Mouse (Mus musculus): ENCODE data around the gene Pank1.

Gene Pank1

DNA sequence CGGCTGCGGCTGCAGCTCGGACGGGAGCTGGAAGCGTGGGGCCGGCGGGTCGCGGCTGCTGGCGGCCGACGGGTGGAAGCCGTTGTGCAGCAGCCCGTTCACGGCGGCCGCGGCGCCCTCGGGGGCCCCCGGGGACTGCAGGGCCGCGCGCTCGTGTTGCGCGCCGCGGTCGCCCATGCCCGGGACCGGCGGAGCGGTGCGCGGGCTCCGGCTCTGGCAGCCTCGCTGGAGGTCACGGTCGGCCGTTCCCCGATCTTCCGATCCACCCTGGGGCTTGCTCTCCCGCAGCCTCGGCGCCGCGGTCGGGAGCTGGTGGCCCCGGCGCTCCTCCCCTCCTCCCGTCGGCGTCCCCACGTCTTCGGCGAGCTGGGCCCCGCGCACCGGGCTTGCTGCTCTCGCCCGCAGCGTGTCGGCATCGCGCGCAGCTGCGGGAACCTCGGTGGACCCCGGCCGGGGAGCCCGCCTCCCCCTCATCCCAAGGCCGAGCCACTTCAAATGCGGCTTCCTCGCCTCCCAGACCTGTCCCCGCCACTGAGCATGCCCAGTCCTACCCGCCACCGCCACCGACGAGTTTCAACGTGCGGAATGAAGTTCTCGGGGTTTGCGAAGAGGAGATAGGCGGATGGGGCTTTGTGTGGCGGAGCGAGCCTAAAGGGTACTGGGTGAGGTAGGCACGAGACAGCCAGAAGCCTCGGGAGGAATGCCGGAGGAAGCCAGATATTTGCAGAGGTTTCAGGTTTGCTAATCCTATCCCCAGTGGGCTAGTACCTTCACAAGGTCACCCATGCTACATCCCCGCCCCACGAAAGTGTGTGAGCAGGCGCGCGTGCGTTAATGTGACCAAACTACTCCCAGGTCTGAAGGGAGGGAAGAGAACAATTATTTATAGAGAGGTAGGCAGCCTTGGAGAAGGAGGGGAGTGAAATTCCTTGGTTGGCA, at the start of gene Pank1:
Gene Pank1, minus strand, starts transcription at position 853 of the 939 bp plus-strand sequence.
- peak; percentile 84 for DNase-seq

DNA sequence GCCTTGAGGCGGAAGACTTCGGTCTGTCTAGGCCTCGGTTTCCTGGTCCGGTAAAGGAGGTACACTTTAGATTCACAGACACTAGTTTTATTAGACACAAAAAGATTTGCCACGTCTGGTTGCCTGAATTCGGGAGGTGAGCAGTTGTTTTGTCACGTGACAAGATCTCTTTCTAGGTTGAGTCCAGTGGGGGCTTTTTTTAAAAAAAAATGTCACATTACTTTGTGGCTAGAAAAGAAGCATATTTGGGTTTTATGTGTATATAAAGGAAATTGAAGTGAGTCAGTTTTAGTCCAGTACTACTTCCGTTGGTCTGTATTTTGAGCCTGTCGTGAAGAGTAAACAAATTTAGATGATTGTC, 43.3 kb upstream of the Pank1 start:
- DNase-seq: no peak

DNA sequence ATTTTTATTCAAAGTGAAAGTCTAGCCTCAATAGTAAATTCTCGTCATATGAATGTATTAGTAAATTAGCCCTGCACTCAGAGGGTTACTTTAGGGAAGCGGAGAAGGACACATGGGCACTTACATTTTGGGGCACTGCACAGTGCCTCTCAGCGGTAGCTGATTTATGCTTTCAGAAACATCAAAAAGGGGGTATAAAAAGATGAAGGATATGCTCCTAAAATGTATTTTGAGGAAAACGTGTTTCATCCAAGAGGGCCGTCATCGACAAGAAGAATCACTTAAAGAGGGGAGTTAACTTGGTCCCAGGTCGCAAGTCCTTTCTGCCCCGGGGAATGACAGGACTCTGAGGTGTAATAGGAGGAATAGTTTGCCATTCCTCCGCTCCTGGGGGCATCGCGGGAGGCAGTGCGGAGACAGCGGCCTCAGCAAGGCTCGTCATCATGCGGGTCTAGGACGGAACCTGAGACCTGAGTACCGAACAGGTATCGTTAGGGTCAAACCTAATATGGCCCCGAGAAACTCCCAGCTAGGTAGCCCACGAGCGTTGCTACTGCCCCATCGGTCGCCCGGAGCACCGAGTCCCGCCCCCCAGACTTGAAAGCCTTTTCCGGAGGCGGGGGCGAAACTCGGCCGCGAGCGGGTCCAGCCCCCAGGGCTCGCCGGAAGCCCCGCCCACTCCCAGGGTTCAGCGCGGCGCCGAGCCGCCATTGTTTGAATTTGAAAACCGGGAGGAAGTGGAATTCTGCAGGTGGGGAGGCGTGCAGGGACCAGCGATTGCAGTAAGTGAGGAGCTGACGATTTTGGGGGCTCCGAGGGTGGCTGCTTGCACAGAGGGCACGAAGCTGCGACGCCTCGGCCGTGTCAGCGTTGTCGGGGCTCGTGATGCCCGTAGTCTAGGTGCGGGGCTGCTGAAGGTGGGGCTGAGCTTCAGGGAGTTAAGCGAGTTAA, 42.7 kb upstream of the Pank1 start, which contains the start of gene Kif20b:
Gene Kif20b, plus strand, starts transcription at position 710 of the 951 bp plus-strand sequence.
- peak; percentile 90 for DNase-seq

DNA sequence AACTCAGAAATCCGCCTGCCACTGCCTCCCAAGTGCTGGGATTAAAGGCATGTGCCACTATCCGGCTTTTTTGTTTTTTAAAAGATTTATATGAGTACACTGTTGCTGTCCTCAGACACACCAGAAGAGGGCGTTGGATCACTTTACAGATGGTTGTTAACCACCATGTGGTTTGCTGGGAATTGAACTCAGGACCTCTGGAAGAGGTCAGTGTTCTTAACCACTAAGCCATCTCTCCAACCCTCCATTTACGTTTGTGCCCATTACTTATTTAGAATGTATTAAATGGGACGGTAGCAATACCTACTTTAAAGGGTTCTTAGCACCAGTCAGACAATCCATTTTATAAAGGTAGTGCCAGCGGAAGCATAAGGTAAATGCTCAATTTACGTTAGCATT, 42.0 kb upstream of the Pank1 start:
- DNase-seq: no peak

DNA sequence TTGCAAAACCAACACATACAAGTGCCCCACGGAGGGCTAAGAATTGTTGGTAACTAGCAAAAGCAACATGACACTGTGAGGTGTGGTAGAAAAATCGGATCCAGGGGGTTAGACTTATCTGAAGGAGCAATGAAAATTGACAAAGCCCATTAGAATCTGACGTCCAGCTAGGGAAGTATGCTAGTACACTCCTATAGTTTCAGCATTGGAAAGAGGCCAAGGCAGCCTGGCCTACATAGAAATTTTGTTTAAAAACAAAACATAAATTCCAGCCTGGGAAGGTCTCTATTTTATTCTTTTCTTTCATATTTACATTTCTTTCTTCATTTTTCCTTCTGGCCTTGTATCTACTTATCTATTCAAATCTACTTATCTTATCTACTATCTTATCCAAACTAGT, 41.3 kb upstream of the Pank1 start:
- no peak for DNase-seq

DNA sequence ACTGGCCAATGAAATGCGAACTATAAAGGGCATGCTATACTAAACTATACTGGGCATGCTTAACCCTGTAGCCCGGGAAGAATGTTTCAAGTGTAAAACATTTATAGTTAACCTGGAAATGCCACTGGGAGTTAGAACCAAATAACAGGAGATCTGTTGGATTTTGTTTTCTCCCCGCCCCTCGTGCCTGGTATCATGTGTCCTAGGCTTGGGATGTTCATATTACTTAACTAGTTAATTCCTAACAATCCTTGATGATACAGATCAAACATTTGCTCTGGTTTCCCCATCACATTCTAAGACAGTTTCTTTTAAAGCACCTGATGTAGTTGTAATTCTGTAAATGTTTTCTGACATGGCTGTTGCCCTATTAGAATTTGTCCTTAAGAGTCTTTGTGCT, 40.8 kb upstream of the Pank1 start:
- DNase-seq: no peak

DNA sequence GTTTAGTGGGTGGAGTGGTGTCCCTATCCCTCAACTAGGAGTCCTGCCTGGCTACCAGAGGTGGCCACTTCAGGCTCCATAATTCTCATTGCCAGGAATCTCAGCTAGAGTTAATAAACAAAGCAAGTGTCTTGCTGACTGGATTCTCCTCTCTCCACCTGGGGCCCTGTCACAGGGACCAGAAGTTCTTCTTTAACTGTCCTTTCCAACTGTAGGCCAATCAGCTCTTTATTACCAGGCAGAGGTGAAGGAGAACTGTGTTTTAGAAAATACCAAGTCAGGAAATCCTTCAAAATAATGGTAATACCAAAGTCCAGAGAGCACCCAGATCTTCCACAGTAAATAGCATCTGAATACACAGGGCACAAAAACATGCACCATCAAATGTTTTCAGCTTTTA, 33.1 kb upstream of the Pank1 start:
- no peak for DNase-seq

DNA sequence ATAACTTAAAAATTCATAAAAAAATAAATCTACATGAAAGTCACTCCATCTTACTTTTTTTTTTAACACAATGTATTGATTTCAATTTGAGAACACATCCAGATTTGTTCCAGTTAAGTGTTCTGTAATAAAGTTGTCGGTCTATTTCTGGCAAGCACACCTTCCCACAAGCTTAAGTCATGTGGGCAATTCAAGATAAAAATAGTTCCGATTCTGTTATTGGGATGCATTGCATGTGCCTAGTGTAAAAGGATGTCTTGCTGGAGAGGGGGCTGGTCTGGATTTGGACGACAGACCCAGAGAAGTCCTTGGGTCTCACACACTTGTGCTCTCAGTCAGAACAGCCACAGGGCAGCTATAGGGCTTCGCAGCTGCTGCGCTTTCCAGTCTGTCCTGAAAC, 27.5 kb upstream of the Pank1 start:
- DNase-seq: no peak

DNA sequence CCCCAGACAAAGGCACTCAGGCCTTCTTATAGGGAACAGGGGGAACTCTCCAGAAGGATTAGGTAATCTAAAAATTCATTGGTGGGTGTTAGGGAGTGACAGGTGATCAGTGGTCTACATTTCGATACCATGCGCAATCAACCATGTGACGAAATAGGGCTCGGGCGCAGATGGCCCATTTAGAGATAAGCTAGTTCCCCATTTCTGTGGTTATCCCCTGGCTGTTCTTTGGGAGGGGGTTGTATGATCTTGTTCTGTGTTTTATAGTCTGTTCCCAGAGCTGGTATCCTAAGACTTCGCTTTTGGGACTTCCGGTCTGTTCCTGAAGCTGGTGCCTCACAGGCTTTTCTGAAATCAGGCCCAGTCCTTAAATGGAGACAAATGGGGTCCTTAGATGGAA, 26.2 kb upstream of the Pank1 start:
- DNase-seq: no peak

DNA sequence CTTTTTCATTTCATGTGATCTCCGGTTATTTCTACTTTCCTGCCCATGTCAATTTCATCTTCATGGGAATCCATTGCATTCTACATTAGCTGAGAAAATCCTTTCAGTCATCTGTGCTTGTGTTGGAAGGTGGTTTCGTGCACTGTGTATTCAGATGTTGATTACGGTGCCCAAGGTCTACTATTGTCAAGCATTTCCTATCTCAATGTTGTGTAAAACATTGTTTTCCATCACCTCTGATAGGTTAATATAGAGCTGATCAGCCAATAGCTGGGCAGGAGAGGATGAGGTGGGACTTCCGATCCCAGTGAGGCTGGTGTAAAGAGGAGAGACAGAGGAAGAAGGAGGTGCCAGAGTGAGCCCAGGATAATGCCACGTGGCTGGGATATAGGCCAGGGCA, 24.8 kb upstream of the Pank1 start:
- DNase-seq: no peak

DNA sequence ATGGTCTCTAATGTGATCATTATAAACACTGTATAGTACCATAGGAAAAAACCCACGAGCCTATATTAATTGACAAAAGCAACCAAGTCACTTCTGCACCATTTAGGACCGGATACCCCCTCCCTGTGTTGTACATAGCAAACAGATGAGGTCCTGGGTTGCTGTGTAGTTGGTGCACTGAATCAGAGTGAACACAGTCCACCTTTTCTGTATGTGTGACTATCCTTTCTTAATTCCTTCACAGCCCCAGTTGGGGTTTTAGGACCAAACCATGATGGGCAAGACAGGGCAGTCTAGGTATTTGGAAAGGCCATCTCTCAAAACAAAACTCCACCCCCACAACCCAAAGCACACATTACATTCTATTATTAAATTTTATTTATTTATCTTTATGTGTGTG, 22.5 kb upstream of the Pank1 start:
- DNase-seq: no peak

DNA sequence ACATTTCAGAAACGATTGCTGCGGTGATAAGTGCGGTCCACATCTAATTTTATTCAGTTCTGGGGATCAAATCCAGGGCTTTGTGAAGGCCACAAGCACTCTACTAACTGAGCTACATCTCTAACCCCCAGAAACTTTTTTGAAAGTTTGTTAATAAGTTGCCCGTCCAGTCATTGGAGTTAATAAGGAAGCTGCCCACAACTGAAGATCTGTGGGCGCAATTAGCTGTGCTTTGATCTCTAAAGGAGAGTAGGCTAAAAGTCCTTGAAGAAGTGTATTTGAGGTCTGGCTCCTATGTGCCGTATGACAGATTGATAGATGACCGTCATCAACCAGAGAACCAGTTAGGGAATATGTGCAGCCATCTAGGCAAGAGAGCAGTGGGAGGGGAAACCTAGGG, 22.0 kb upstream of the Pank1 start:
- no peak for DNase-seq

DNA sequence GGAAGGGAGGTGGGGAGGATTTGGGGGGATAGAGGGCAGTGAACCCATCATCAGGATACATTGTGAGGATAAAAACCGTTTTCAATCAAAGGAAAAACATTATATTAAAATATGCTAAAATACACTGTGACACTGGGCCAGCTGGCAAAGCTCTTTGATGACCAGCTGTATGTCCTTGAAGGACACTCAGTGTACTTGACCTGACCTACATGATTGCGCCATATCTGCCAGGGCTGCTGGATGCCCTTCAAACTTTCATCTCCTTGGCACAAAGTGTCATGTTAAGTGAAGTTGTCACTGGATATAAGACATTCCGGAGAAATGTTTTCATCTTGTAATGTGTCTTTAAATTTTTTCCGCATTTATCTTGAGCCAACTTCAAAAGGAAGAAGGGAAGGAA, 19.7 kb upstream of the Pank1 start:
- DNase-seq: no peak

DNA sequence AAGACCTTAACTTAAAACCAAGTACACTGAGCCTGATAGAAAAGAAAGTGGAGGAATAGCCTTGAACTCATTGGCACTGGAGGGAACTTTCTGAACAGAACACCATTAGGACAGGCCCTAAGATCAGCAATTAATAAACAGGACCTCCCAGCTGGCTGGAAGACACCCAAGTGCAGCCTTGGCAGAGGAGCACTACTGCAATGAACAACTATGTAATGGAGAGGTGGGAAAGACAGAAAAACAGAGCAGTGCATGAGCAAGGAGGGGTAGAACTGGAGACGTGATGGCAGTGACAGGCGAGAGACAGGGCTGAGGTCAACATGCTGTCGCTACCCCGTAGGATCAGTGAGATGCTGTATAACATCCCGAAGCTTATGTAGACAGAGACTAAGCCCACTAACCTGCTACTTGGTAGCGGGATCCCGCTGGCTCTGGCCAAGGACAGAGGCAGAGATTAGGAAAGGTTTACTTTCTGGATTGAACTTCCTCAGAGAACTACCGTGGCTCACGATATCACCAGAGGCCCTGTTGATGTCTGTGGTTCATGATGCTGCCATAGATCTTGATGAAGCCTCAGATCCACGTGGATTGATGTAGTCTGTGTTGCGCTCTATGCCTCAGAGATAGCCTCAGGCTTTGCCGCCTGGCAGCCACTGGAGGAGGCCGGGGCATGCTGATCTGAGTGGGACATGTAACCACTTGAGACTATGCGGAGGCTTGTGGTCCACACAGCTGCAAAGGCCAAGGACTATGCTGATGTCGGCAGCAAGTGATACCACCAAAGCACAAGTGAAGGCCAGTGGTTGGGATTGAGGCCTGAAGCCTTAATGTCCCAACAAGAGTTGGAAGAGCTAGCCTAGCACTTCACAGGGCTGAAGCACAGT, 18.1 kb upstream of the Pank1 start:
- DNase-seq: no peak

DNA sequence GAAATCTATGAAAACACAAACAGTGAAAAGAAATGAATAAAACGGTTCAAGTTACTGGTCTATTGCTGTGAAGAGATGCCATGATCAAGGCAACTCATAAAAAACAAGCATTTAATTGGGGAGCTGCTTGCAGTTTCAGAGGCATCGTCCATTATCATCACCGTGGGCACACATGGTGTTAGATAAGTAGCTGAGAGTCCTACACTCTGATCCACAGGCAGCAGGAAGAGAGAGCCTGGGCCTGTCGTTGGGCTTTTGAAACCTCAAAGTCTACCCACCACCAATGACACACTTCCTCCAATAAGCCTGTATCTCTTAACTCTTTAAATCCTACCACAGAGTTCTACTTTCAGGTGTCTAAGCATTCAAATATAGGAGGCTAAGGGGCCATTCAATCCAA, 15.8 kb upstream of the Pank1 start:
- DNase-seq: no peak

DNA sequence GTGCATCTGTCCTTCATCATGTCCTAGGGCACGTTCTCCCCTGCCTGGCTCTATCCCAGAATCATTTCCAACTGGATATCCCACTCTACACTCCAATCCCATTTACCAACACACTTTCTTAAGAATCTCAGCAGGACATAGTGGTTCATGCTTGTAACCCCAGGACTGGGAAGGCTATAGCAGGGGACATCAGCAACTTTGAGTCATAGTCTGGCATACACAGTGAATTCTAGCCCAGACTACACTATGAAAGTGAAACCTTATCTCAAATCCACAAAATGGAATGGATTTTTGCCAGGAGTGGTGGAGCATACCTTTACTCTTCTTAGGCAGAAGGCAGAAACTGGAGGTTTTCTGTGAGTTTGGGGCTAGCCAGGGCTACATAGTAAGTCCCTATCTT, 12.3 kb upstream of the Pank1 start:
- no peak for DNase-seq

DNA sequence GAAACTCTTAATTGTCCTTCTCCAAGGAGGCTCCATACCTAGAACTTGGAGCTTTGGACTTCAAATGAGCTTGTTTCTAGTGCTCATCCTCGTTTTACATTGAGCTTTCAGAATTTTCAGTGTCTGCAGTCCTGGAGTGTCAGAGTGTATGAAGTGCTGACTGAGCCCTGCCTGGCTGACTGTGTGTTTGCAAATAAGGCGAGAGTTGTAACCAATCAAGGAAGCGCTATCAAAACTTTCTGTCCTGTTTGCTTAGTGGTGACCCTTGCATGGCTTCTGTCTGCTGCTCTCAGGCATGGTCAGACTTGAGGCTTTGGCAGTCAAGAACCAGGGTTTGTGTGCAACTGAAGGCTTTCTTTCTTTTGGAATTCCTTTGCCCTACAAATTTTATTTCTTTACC, 11.7 kb upstream of the Pank1 start:
- DNase-seq: no peak

DNA sequence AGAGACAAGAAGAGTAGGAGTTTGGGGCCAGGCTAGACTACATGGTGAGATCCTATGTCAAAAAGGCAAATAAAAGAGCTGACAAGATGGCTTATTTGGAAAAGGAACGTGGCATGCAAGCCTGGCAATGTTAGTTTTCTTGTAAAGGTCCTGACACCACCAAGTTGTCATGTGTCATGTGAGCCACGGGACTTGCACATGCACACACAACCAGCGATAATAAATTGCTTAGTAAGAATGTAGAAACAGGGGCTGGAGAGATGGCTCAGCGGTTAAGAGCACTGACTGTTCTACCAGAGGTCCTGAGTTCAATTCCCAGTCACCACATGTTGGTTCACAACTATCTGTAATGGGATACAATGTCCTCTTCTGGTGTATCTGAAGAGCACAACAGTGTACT, 7.1 kb upstream of the Pank1 start:
- no peak for DNase-seq

DNA sequence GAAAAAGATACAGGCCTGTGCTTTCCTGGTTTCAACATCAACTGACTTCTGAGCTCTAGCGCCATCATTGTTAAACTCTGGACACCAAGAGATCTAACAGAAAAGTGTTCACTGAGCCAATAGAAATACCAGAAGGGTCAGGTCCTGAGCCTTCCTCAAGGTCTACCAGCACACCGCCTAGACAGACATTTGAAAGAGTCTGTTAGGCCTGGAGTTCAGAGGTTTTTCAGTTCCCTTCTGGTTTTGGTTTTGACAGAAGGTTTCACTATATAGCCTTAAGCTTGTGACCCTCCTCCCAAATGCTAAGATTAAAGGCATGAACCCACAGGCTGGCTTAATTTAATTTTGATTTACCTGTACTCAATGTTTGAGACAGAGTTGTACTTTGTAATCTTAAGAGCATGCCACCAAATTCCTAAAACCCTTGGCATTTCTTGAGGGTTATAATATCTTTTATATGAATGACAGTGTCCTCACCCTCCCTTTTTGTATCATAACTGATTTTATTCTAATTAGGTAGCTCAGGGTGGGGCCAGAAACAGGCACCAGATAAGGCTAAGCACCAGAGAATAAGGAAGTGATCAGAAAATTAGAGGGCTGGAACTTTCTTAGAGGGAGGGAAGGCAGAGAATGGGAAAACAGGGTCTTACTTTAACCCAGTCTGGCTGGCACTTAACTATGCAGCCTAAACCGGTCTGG, 4.4 kb upstream of the Pank1 start:
- DNase-seq: no peak

DNA sequence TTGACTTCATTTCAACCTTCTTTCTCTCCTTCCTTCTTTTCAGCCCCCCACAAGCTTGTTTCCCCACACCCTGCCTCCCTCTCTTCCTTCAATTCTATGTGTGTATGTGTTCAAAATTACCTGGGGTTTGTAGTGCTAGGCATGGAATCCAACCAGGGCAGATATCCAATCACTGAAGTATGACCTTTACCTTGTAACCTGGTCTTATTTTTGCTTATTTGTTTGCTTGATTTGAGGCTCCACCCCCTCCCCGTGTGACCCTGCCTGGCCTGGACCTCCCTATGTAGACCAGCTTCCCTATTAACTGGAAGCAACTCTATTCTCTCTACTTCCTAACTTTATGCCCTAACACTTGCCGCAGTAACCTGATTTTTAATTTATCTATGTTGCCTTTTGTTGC, 3.2 kb upstream of the Pank1 start:
- DNase-seq: no peak

DNA sequence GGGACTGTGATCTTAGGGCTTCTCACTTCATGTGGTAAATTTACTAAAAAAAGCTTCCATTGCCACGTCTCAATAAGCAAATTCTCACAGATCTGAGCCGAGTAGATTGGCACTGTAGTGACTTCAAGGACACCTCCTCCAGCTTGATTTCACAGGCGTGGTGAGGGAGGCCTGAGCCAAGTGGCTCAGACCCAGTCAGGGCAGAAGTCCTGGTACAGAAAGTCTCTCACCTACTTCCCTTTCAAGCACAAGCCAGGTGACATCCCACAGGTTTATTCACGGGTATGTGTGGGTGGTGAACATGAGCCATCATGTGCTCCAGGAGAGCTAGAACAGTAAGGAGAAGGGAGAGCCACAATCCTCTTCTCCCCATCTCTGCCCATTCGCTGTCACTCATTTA, 1.9 kb upstream of the Pank1 start:
- peak; percentile 29 for DNase-seq

DNA sequence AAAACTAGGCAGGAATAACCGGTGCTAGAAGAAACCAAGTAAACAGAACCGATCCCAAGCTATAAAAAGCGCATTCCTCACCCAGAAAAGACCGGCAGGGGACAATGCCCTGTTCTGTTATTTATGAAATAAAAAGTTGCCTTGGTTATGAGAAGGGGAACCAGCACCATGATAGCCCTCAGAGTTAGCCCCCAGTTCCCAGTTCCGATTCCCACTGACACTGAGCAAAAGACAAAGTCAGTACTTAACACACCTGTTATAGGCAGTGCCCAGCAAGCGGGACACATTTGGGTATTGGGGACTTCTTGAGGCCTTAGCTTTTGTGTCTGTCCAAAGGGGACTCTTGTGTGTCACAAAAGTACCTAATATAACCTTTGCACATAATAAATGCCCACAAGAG, 369 bp upstream of the Pank1 start:
- no peak for DNase-seq
